Mouse (Mus musculus) cortical plate, adult 2 months (tissue): ENCODE data around the gene Fat2. TPM values are rescaled to one million over a fixed set of nuclear protein-coding genes. Genes with fewer than 3 reads are reported as not detected.
A peak's percentile ranks its signal among the peaks of the same experiment; 100 is the strongest.

Source experiments
- H3K27ac ChIP-seq: fragments of 200-500 bp; 2 replicates; pipeline ENCODE4 v1.5.1; 2012; ENCODE audit warnings: low read length, control low read depth, inconsistent platforms; ENCODE audit not compliant: insufficient read depth
- H3K4me1 ChIP-seq: fragments of 200-500 bp; 2 replicates; pipeline ENCODE4 v1.6.1; 2011; ENCODE audit warnings: low read length; ENCODE audit not compliant: control insufficient read depth, insufficient read depth
- H3K4me3 ChIP-seq: fragments of 200-500 bp; 2 replicates; pipeline ENCODE4 v1.5.1; 2011; ENCODE audit warnings: mild to moderate bottlenecking, low read length, control low read depth; ENCODE audit not compliant: insufficient read depth
- CTCF ChIP-seq: fragments of 200-500 bp; IDR thresholded peaks from 2 replicates; pipeline ENCODE4 v1.5.1; 2011; ENCODE audit warnings: mild to moderate bottlenecking, control low read depth, low read length; ENCODE audit not compliant: insufficient read depth; ENCODE audit errors: extremely low read depth
- POLR2A ChIP-seq: fragments of 200-500 bp; IDR thresholded peaks from 2 replicates; pipeline ENCODE4 v1.6.1; 2011; ENCODE audit warnings: mild to moderate bottlenecking, low read length, control low read depth; ENCODE audit not compliant: insufficient read depth; ENCODE audit errors: extremely low read depth
- polyA plus RNA-seq: library from polyadenylated mRNA; depleted of rRNA; stranded (reverse); fragments of >200 nt; gene quantifications from 2 replicates; pipeline ENCODE4 v1.2.3, GENCODE M21; 2012

Gene Fat2
- polyA plus RNA-seq, 1 experiment = 0.06 TPM

DNA sequence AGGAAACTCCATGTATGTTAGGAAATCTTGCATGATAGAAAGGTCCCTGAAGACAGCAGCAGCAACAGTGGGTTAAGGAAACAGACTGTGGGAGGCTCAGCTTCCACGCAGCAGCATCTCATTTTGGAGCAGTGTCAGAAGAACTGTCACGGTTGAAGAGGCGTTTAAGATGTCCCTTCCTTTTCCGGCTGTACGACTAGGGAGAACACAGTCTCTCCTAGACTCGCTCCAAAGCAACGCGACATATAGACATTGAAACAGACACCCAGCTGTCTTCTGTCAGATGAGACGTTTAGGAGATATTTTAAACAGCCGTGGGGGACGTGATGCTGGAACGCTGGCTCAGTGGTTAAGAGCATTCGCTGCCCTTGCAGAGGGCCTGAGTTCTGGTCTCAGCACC, 119.5 kb downstream of the Fat2 start:
- TF ChIP-seq CTCF (no peak), POLR2A (0 out of 2 replicates have a peak, but pooled peaks have one; percentile 16)
- Histone ChIP-seq H3K4me3 (no peak overlapping the region), H3K27ac (peak overlapping the region; percentile 14; the same call in 1 of the 2 replicates), H3K4me1 (peaks cover 5% of the 10 kb centered on the region; the same call in 1 of the 2 replicates)

DNA sequence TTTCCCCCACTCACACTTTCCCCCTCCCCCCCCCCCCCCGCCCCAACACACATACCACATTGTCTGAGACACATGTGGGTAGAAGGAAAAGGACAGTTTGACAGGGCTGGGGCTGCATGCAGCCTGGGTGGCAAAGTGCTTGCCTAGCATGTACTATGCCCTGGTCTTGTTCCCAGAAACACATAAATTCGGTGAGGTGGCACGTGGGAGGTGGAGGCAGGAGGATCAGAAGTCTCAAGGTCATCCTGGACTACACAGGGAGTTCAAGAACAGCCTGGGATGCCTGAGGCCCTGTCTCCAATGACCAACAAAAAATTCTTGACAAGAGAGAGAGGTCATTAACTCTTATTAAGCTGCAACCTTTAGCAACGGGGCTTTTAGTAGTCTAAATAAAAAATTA, 120.3 kb downstream of the Fat2 start:
- no peak overlapping the region for H3K27ac ChIP-seq
- TF ChIP-seq CTCF (no peak), POLR2A (no peak)
- H3K4me3 ChIP-seq = no peak overlapping the region
- H3K4me1 ChIP-seq = peaks cover 5% of the 10 kb centered on the region; the same call in 1 of the 2 replicates

DNA sequence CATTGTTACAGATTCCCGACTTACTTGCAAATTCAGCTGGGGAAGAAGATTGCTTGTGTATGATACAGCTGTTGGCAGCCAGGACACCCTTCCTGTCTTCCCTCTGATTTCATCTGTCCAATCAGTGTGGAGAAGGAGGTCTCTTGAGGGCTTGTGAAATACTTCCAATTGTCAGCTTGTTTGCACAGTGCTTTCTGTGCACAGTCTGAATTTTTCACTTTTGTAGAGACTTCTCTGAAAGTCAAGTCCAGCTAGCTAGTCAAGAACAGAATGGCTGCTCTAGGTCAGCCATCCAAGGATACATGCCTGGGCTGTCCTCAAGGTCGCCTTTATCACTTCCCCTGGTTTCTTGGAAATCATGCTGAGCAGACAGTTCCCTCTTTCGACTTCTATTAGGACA, 121.4 kb downstream of the Fat2 start:
- Histone ChIP-seq H3K27ac (no peak overlapping the region), H3K4me1 (peaks cover 5% of the 10 kb centered on the region; the same call in 1 of the 2 replicates), H3K4me3 (no peak overlapping the region)
- no peak for TF ChIP-seq POLR2A
- TF ChIP-seq CTCF = no peak

GRCm38 (mm10) chr11:55214161-55214560, 122.2 kb downstream of the Fat2 start:
- Histone ChIP-seq H3K4me3 (no peak overlapping the region), H3K4me1 (peaks cover 5% of the 10 kb centered on the region; the same call in 1 of the 2 replicates), H3K27ac (no peak overlapping the region)
- TF ChIP-seq POLR2A = no peak
- TF ChIP-seq CTCF = no peak

DNA sequence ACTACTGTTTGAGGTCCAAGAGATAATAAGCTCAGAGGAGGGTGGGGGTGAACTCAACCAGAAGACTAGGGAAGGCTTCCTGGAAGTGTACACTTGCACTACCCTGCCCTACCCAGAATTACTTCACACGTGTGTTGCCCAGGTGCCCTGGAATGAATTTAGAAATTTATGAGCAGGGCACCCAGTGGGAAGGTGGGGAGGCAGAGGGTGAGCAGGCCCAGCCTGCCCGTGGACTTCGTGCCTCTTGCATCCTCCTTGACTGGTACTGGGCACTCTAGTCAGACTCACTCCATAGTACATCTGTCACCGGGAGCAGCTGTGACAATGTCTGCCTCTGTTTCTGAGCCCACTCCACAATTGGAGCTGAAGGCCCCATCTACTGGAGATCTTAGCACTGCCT, 122.8 kb downstream of the Fat2 start:
- H3K4me1 ChIP-seq = peaks cover 5% of the 10 kb centered on the region; the same call in 1 of the 2 replicates
- TF ChIP-seq CTCF = no peak
- TF ChIP-seq POLR2A = no peak

DNA sequence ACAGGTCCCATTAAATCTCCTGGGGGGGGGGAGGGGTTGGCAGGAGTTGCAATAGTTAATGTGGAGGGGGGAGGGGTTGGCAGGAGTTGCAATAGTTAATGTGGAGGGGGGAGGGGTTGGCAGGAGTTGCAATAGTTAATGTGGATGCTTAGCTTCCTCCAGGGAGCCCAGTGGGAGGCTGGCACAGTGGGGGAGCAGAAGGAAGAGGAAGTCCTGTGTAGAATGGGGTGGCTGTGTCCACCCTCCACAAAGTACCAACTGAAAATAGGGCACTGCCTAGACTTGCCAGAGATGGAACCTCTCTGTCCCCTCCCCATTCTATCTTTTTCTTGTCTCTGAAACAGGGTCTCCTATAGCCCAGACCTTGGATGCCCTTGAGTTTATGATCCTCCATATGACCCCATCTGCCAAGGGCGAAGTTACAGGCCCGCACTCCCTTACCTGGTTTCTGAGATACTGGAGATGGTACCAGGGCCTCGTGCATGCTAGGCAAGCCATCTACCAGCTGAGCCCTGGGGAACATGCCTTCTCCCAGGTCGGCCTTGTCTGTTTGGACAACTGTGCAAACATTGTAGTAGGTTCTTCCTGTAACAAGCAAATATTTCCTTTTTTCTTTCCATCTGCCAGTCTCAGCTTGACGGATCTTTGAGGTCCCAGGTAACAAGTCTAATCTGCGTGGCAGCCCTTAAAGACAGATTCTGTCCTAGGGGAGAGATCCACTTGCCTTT, 126.6 kb downstream of the Fat2 start:
- H3K4me3 ChIP-seq = no peak overlapping the region
- H3K4me1 ChIP-seq = no peaks in the 10 kb centered on the region
- TF ChIP-seq CTCF (no peak), POLR2A (no peak)
- 0 out of 2 replicates have a peak overlapping the region, but pooled peaks have one; percentile 20 for H3K27ac ChIP-seq

More for the DNA sequence above, 122.8 kb downstream of the Fat2 start:
- Histone ChIP-seq H3K27ac (no peak overlapping the region), H3K4me3 (no peak overlapping the region)

GRCm38 (mm10) chr11:55209032-55209431, 127.3 kb downstream of the Fat2 start:
- Histone ChIP-seq H3K4me3 (no peak overlapping the region), H3K4me1 (no peaks in the 10 kb centered on the region), H3K27ac (no peak overlapping the region)
- TF ChIP-seq POLR2A = no peak
- TF ChIP-seq CTCF = no peak

- H3K27ac ChIP-seq = no peak overlapping the region
- H3K4me3 ChIP-seq = no peak overlapping the region
- no peaks in the 10 kb centered on the region for H3K4me1 ChIP-seq
- TF ChIP-seq CTCF (no peak), POLR2A (no peak)
These were observed 128.2 kb downstream of the Fat2 start for GRCm38 (mm10) chr11:55208001-55208690.

DNA sequence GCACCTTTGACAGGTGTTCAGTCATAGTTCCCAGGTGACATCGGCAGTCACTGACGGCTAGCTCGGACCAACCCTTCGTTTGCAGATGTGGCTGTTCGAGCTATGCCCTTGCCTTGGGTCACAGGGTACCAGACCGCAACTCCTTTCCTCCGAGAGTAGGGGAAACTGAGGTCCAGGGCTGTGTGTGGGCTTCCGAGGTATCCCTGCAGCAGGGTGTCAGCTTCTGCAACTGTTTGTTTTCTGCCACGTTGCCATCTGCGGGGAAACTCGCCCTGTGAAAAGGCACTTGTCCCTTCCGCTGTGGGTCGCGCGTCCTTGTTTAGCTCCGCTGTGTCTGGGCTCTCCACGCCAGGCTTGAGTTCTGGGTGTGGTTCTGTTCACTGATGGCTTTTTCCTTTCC, 131.8 kb downstream of the Fat2 start:
- Histone ChIP-seq H3K27ac (0 out of 2 replicates have a peak overlapping the region, but pooled peaks have one; percentile 53), H3K4me1 (no peaks in the 10 kb centered on the region), H3K4me3 (peak overlapping the region; percentile 95)
- no peak for TF ChIP-seq CTCF
- TF ChIP-seq POLR2A = no peak
